Mouse (Mus musculus) kidney, postnatal 0 days (tissue): Measurements from ENCODE around the gene Wdr90. TPM values are rescaled to one million over a fixed set of nuclear protein-coding genes. Genes with fewer than 3 reads are reported as not detected.

Experiments
- ATAC-seq: fragments of 200-750 bp; cut with Nextera tagmentation; replicated peaks from 2 replicates; pipeline ENCODE4 v1.8.0; 2017; ENCODE audit warnings: low read depth, moderate number of reproducible peaks, moderate TSS enrichment, moderate library complexity; ENCODE audit not compliant: low FRiP score
- DNase-seq: peaks from one replicate; pipeline ENCODE4 v3.0.0-alpha.2; 2016; ENCODE audit warnings: low spot score
- H3K27ac ChIP-seq: fragments of 300-500 bp; sonication (generic); 2 replicates; pipeline ENCODE4 v1.5.1; 2014; ENCODE audit warnings: mild to moderate bottlenecking
- H3K27me3 ChIP-seq: fragments of 300-500 bp; sonication (generic); 2 replicates; pipeline ENCODE4 v1.6.1; 2014; ENCODE audit warnings: low read length, mixed read lengths; ENCODE audit not compliant: insufficient read depth
- H3K36me3 ChIP-seq: fragments of 300-500 bp; sonication (generic); 2 replicates; pipeline ENCODE4 v1.6.1; 2014; ENCODE audit warnings: low read length, mixed read lengths; ENCODE audit not compliant: insufficient read depth
- H3K4me1 ChIP-seq: fragments of 300-500 bp; sonication (generic); replicated peaks from 2 replicates; pipeline ENCODE4 v1.6.1; 2014; ENCODE audit warnings: antibody characterized with exemption, low read length, mixed read lengths; ENCODE audit not compliant: insufficient read depth
- H3K4me2 ChIP-seq: fragments of 300-500 bp; sonication (generic); 2 replicates; pipeline ENCODE4 v1.6.1; 2014; ENCODE audit warnings: mild to moderate bottlenecking, low read length, moderate library complexity, mixed read lengths
- H3K4me3 ChIP-seq: fragments of 300-500 bp; sonication (generic); replicated peaks from 2 replicates; pipeline ENCODE4 v1.5.1; 2014; ENCODE audit warnings: low read depth, low read length
- H3K9ac ChIP-seq: fragments of 300-500 bp; sonication (generic); 2 replicates; pipeline ENCODE4 v1.6.1; 2014; ENCODE audit warnings: low read depth, low read length
- H3K9me3 ChIP-seq: fragments of 300-500 bp; sonication (generic); replicated peaks from 2 replicates; pipeline ENCODE4 v1.6.1; 2016; ENCODE audit warnings: low read length, inconsistent platforms, mixed read lengths
- CTCF ChIP-seq: IDR thresholded peaks from 2 replicates; pipeline ENCODE4 v1.5.1; 2016; ENCODE audit warnings: antibody characterized with exemption, low read depth, mild to moderate bottlenecking, moderate library complexity
- WGBS: fragments of 180-500 bp; shearing (Covaris S2); extraction: QIAGEN DNeasy Blood & Tissue Kit; methylation state at CpG from one replicate; pipeline ENCODE4 v1.1.7; 2014; 5-methylcytosine and 5-hydroxymethylcytosine counted together
- polyA plus RNA-seq: library from polyadenylated mRNA; unstranded; fragments of >200 nt; fragmentation: Nextera tagmentation; extraction: Ambion mirVana; gene quantifications from 2 replicates; pipeline ENCODE4 v1.2.1, GENCODE M21; 2015

Wdr90 gene
- polyA plus RNA-seq, 1 experiment from 2014 or later = 10.6 TPM

DNA sequence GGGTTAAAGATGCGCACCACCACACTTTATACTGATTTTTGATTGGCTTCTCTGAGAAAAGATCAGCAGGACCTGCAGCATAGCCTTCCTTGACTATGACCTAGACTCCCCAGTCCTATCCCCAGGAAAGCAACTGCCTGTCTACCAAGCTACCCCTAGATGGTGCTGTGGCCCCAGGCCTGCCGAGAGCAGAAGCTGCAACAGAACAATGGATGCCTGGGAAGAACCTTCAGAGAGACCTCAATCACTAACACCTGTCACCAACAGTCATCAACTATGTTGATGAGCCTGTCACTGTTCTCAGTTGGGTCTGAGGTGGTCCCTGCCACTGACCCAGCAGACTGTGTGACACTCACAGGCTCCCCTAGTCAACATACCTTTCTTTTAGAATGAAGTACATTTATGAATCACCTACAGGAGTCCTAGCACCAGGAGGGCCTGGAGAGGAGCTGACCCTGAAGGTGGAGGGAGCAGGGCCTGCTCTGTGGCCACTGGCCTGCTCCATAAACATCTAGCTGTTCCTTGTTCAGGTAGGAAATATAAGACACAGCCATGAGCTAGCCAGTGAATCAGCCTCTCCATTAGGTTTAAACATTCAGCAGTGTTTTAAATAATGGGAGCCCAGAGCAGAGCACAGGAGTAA lies 32.8 kb upstream of the Wdr90 start:
- H3K36me3 ChIP-seq = 0 out of 2 replicates have a peak, but pooled peaks cover 7% of the 10 kb centered on the region
- 0 out of 2 replicates have a peak overlapping the region, but pooled peaks have one; percentile 5 for H3K27ac ChIP-seq
- TF ChIP-seq CTCF = peak; percentile 96
- peak; percentile 77; the same call in 1 of the 2 replicates for ATAC-seq
- H3K9me3 ChIP-seq = no peaks in the 10 kb centered on the region
- WGBS = 33% methylated on average over 2 of the region's 2 CpGs
- no peaks in the 10 kb centered on the region for H3K4me1 ChIP-seq
- no peak overlapping the region for H3K4me3 ChIP-seq
- no peak overlapping the region for H3K9ac ChIP-seq
- DNase-seq = peak; percentile 85
- H3K4me2 ChIP-seq = no peak overlapping the region
- H3K27me3 ChIP-seq = no peaks in the 10 kb centered on the region

DNA sequence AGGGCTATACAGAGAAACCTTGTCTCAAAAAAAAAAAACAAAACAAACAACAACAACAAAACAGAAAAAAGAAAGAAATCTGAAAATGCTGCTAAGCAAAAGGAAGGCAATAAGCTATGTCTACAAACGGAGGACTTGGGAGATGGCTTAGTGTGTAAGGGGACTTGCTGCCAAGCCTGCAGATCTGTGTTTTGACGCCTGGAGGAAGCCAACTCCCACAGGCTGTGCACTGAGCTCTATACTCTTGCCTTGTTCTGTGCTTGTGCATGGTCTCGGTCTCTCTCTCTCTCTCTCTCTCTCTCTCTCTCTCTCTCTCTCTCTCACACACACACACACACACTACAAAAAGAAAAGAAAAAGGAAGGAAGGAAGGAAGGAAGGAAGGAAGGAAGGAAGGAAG lies 27.5 kb upstream of the Wdr90 start:
- no peak for TF ChIP-seq CTCF
- DNase-seq (no peak), ATAC-seq (no peak)
- Histone ChIP-seq H3K9ac (no peak overlapping the region), H3K9me3 (no peaks in the 10 kb centered on the region), H3K27me3 (no peaks in the 10 kb centered on the region), H3K36me3 (peaks cover 14% of the 10 kb centered on the region; the same call in 1 of the 2 replicates), H3K27ac (no peak overlapping the region), H3K4me1 (no peaks in the 10 kb centered on the region), H3K4me2 (no peak overlapping the region), H3K4me3 (no peak overlapping the region)
- 84% methylated on average over 3 of the region's 3 CpGs for whole genome bisulfite sequencing

DNA sequence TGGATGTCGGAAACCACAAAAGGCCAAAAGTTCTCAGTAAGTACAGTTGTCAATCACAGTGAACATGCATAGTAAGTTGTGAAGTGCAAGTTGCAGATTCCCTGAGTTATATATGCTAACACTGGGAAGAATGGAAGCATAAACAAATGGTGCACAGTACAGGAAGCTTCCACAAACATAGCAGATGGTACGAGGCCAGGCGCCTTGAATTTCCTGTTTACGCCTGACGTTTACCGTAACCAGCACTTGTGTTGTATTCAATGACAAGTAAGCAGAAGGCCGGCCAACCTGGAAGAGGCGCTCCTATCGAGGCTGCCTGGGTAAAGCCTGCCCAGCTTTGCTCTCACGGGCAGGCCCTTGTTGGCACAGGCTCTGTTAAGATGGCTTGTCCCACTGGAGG lies 26.2 kb upstream of the Wdr90 start:
- WGBS = 87% methylated on average over 10 of the region's 10 CpGs
- no peak for TF ChIP-seq CTCF

GRCm38 (mm10) chr17:25886806-25887205 lies 25.5 kb upstream of the Wdr90 start:
- TF ChIP-seq CTCF = no peak
- H3K36me3 ChIP-seq = peaks cover 22% of the 10 kb centered on the region; the same call in 1 of the 2 replicates
- no peaks in the 10 kb centered on the region for H3K27me3 ChIP-seq
- H3K4me2 ChIP-seq = no peak overlapping the region
- no peak for DNase-seq
- H3K9me3 ChIP-seq = no peaks in the 10 kb centered on the region
- no peak for ATAC-seq
- no peak overlapping the region for H3K4me3 ChIP-seq
- no peak overlapping the region for H3K27ac ChIP-seq
- H3K4me1 ChIP-seq = no peaks in the 10 kb centered on the region
- H3K9ac ChIP-seq = no peak overlapping the region

More for the DNA sequence above, 26.2 kb upstream of the Wdr90 start:
- Histone ChIP-seq H3K27me3 (no peaks in the 10 kb centered on the region), H3K36me3 (peaks cover 22% of the 10 kb centered on the region; the same call in 1 of the 2 replicates), H3K4me1 (no peaks in the 10 kb centered on the region), H3K4me3 (no peak overlapping the region), H3K27ac (no peak overlapping the region), H3K9me3 (no peaks in the 10 kb centered on the region), H3K9ac (no peak overlapping the region), H3K4me2 (no peak overlapping the region)
- ATAC-seq (no peak), DNase-seq (no peak)

- Histone ChIP-seq H3K4me3 (no peak overlapping the region), H3K9me3 (no peaks in the 10 kb centered on the region), H3K4me2 (no peak overlapping the region), H3K4me1 (no peaks in the 10 kb centered on the region), H3K27ac (no peak overlapping the region), H3K36me3 (peaks cover 22% of the 10 kb centered on the region; the same call in 1 of the 2 replicates), H3K9ac (no peak overlapping the region), H3K27me3 (no peaks in the 10 kb centered on the region)
- 70% methylated on average over 4 of the region's 4 CpGs for WGBS
- ATAC-seq = no peak
- TF ChIP-seq CTCF = peak; percentile 67
- DNase-seq = peak; percentile 32
Measured at GRCm38 (mm10) chr17:25885636-25886035, 24.3 kb upstream of the Wdr90 start.

DNA sequence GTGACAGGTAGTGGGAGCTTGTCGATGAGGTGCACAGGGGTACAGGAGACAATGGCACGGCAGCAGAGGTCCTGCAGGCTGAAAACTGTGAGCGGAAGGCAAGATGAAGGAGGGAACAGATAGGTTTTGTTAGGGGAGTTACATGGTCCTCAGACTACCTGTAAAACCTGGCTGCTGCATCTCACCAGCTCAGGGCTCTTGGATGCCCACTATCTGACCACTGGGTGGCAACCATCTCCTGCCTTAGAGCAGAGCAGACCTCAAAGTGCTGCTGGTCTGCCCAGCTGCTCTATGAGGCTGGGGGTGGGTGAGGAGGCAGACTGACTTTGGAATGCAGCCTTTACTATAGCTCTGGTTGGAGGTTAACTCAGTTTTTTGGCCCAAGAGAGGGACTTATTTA lies 22.5 kb upstream of the Wdr90 start:
- peak; percentile 47; the same call in 1 of the 2 replicates for TF ChIP-seq CTCF
- Histone ChIP-seq H3K27ac (no peak overlapping the region), H3K4me2 (no peak overlapping the region), H3K4me3 (no peak overlapping the region), H3K27me3 (no peaks in the 10 kb centered on the region), H3K9ac (no peak overlapping the region), H3K4me1 (0 out of 2 replicates have a peak, but pooled peaks cover 8% of the 10 kb centered on the region), H3K36me3 (peaks cover 24% of the 10 kb centered on the region; the same call in 1 of the 2 replicates), H3K9me3 (no peaks in the 10 kb centered on the region)
- ATAC-seq (no peak), DNase-seq (no peak)
- 88% methylated on average over 3 of the region's 3 CpGs for WGBS
